Mouse (Mus musculus) kidney, embryonic 16.5 days (tissue): ENCODE measurements at regions not wholly inside any gene's neighbourhood (a gene's known extent, or its start where the extent isn't known, plus 50 kb on each side); places are given as distances from the start of the nearest gene placed in this dataset.

Experiments used
- ATAC-seq: fragments of 200-750 bp; cut with Nextera tagmentation; 2 replicates; pipeline ENCODE4 v1.8.0; 2017; ENCODE audit warnings: moderate TSS enrichment; ENCODE audit not compliant: low FRiP score, low TSS enrichment
- H3K27ac ChIP-seq: fragments of 300-500 bp; sonication (generic); 2 replicates; pipeline ENCODE4 v1.5.1; 2014; ENCODE audit warnings: low read length
- H3K27me3 ChIP-seq: fragments of 300-500 bp; sonication (generic); 2 replicates; pipeline ENCODE4 v1.6.1; 2014; ENCODE audit warnings: low read length, control low read depth, mixed read lengths; ENCODE audit not compliant: insufficient read depth
- H3K36me3 ChIP-seq: fragments of 300-500 bp; sonication (generic); 2 replicates; pipeline ENCODE4 v1.6.1; 2014; ENCODE audit warnings: low read length, control low read depth, mixed read lengths; ENCODE audit not compliant: insufficient read depth
- H3K4me1 ChIP-seq: fragments of 300-500 bp; sonication (generic); 2 replicates; pipeline ENCODE4 v1.6.1; 2014; ENCODE audit warnings: low read length, control low read depth, mixed read lengths; ENCODE audit not compliant: insufficient read depth
- H3K4me2 ChIP-seq: fragments of 300-500 bp; sonication (generic); replicated peaks from 2 replicates; pipeline ENCODE4 v1.6.1; 2014; ENCODE audit warnings: low read depth, low read length
- H3K4me3 ChIP-seq: fragments of 300-500 bp; sonication (generic); 2 replicates; pipeline ENCODE4 v1.5.1; 2014; ENCODE audit warnings: mild to moderate bottlenecking, low read length
- H3K9ac ChIP-seq: fragments of 300-500 bp; sonication (generic); replicated peaks from 2 replicates; pipeline ENCODE4 v1.6.1; 2014; ENCODE audit warnings: low read length
- H3K9me3 ChIP-seq: fragments of 300-500 bp; sonication (generic); 2 replicates; pipeline ENCODE4 v1.6.1; 2016; ENCODE audit warnings: low read length, control low read depth
- WGBS: fragments of 180-500 bp; shearing (Covaris S2); extraction: QIAGEN DNeasy Blood & Tissue Kit; methylation state at CpG from one replicate; pipeline ENCODE4 v1.1.7; 2014; 5-methylcytosine and 5-hydroxymethylcytosine counted together

DNA sequence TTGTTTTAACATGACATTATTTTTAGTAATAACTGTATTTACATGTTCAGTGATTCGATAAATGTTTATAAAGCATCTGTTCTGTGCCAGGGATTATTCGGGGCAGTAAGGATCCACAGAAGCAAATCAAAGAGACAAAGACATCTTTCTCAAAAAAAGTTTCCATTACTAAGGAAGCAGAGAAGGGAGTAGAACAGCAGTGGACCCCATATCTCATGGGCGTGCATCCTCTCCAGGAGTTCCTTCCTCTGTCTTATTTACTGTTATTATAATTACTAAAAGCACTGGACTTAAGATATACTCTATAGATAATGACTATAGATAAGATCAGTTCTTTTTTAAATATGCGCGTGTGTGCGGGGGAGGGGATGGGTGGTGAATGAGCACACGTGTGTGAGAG lies 87.5 kb upstream of the Kitl start:
- H3K9me3 ChIP-seq, result no peaks in the 10 kb centered on the region
- H3K4me3 ChIP-seq, result no peak overlapping the region
- H3K27ac ChIP-seq, result no peak overlapping the region
- H3K27me3 ChIP-seq, result no peaks in the 10 kb centered on the region
- no peak overlapping the region for H3K4me2 ChIP-seq
- ATAC-seq, result no peak
- peaks cover 10% of the 10 kb centered on the region; the same call in 1 of the 2 replicates for H3K4me1 ChIP-seq
- H3K9ac ChIP-seq, result no peak overlapping the region
- no peaks in the 10 kb centered on the region for H3K36me3 ChIP-seq
- WGBS, result 82% methylated on average over 7 of the region's 7 CpGs

DNA sequence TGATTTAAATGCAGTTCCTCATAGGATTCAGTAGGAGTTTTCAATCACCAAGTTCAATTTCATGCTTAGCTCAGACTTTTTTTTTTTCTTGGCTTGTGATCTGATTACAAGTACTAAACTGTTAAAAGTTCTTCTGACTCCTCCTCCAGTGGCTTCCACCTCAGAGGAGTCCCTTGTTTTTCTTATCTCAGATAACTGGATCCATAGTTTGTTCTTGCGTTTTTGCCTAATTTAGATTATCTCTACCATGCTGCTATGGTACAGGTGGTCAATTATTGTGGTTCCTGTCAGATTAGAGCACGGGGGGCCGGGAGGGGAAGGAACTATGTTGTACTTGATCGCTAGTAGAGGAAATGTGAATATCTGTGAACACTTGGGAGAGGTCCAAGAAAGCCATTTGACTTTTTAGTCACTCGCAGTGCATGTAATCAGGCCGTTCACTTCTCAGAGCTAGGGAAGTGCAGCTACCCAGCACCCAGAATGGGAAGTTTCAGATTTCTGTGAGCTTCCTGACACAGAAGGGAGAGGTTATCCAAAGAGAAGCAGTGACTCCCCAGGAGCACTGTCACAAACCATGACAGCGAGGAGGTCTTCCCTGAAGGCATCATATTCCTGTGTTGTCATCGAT lies 89.0 kb upstream of the Kitl start:
- no peaks in the 10 kb centered on the region for H3K9me3 ChIP-seq
- ATAC-seq, result peak; percentile 19; the same call in 1 of the 2 replicates
- H3K27ac ChIP-seq, result no peak overlapping the region
- H3K27me3 ChIP-seq, result no peaks in the 10 kb centered on the region
- no peak overlapping the region for H3K4me2 ChIP-seq
- WGBS, result 20% methylated on average over 8 of the region's 8 CpGs
- H3K4me3 ChIP-seq, result no peak overlapping the region
- no peaks in the 10 kb centered on the region for H3K36me3 ChIP-seq
- H3K9ac ChIP-seq, result no peak overlapping the region
- H3K4me1 ChIP-seq, result peaks cover 15% of the 10 kb centered on the region

DNA sequence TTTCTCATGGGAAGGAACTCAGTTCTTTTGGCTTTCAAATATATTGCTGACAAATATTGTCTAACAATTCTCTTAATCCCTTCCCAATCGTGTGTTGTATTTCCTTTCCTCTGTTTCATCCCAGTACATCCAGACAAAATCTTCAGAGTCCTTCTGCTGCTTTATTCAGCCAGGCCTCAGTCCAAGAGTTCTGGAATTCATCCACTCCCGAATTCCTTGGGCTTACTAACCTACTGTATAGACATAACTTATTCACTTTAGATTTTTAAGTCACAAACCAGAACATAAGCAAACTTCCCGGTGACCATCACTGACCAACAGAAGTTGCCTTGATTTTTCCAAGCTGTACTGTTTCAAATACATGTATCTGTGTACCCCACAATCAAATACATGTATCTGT lies 90.9 kb upstream of the Kitl start:
- Histone ChIP-seq H3K36me3 (no peaks in the 10 kb centered on the region), H3K27ac (no peak overlapping the region), H3K9ac (no peak overlapping the region), H3K9me3 (no peaks in the 10 kb centered on the region), H3K4me3 (no peak overlapping the region), H3K27me3 (no peaks in the 10 kb centered on the region), H3K4me1 (peaks cover 16% of the 10 kb centered on the region), H3K4me2 (no peak overlapping the region)
- ATAC-seq, result no peak
- WGBS, result 75% methylated on average over 3 of the region's 3 CpGs

DNA sequence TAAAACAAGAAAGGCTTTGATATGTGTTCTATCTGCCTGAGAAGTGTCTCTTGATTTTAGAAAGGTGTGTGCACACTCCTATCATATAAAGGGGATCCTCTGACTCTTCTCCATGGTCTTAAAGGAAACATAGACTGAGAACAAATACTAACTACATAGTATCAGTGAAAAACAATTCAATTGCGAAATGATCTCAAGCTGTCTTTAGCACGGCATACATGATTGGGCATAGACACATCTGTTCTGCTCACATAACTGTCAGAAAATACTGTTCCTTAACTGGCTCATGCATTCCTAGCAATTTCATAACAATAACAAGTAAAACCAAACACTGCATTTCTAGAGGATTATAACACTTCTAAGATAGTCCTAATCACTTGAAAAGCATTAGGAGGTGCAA lies 95.5 kb upstream of the Kitl start:
- no peaks in the 10 kb centered on the region for H3K9me3 ChIP-seq
- no peak overlapping the region for H3K4me2 ChIP-seq
- H3K4me1 ChIP-seq, result peaks cover 8% of the 10 kb centered on the region; the same call in 1 of the 2 replicates
- H3K27ac ChIP-seq, result no peak overlapping the region
- no peak overlapping the region for H3K4me3 ChIP-seq
- H3K36me3 ChIP-seq, result no peaks in the 10 kb centered on the region
- 76% methylated on average over 2 of the region's 2 CpGs for WGBS
- no peak overlapping the region for H3K9ac ChIP-seq
- H3K27me3 ChIP-seq, result no peaks in the 10 kb centered on the region
- ATAC-seq, result no peak

DNA sequence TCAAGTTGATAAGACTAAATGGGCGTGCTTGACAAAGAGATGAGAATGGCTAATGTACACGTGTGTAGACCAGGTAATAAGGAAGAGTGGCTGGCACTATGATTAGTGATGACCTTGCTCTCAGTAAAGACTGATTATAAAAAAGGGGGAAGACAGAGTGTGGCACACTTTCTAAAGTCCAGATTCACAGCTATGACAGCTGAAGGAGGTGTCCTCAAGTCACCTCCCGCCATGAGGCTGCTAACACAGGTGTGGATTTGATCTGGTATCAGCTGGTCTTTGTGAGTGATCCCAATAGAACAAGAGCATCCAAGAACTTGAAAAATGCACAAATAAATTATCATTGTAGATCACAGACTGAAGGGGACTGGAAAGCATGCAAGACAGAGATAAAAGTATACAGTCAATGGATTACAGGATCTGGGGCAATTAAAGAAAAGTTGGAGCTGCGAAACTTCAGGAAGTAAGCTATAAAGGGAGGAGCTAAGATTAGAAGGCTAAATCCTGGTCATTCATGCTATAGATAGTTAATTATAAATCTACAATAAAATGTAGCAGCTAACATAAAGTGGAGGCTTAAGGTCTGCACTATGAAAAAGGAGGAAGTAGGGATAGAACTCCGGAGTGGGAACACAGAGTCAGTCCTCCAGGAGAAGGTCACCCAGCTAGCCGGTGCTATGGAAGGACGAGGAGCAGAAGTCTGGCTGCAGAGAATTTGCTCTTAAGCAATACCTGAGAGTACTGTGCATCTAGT lies 96.7 kb upstream of the Kitl start:
- H3K4me1 ChIP-seq, result peaks cover 10% of the 10 kb centered on the region; the same call in 1 of the 2 replicates
- H3K9ac ChIP-seq, result no peak overlapping the region
- no peaks in the 10 kb centered on the region for H3K36me3 ChIP-seq
- WGBS, result 85% methylated on average over 7 of the region's 7 CpGs
- ATAC-seq, result no peak
- no peaks in the 10 kb centered on the region for H3K27me3 ChIP-seq
- no peaks in the 10 kb centered on the region for H3K9me3 ChIP-seq
- no peak overlapping the region for H3K4me3 ChIP-seq
- no peak overlapping the region for H3K27ac ChIP-seq
- no peak overlapping the region for H3K4me2 ChIP-seq

DNA sequence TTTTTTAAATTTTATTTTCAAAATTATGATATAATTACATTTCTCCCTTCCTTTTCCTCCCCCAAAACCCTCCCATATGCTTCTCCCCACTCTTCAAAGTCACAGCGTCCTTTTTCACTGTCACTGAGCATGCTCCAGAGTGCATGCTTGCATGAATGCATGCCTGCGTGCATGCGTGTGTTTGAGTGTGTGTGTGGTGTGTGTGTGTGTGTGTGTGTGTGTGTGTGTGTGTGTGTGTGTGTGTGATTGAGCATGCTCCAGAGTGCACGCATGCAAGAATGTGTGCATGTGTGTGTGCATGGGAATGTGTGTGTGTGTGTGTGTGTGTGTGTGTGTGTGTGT lies 101.6 kb upstream of the Kitl start:
- no peaks in the 10 kb centered on the region for H3K36me3 ChIP-seq
- H3K27ac ChIP-seq, result no peak overlapping the region
- ATAC-seq, result peak; percentile 57; the same call in 1 of the 2 replicates
- 0 out of 2 replicates have a peak, but pooled peaks cover 3% of the 10 kb centered on the region for H3K4me1 ChIP-seq
- no peaks in the 10 kb centered on the region for H3K9me3 ChIP-seq
- WGBS, result 43% methylated on average over 4 of the region's 4 CpGs
- peak overlapping the region; percentile 54 for H3K4me3 ChIP-seq
- no peaks in the 10 kb centered on the region for H3K27me3 ChIP-seq
- H3K9ac ChIP-seq, result no peak overlapping the region
- H3K4me2 ChIP-seq, result peak overlapping the region; percentile 71

DNA sequence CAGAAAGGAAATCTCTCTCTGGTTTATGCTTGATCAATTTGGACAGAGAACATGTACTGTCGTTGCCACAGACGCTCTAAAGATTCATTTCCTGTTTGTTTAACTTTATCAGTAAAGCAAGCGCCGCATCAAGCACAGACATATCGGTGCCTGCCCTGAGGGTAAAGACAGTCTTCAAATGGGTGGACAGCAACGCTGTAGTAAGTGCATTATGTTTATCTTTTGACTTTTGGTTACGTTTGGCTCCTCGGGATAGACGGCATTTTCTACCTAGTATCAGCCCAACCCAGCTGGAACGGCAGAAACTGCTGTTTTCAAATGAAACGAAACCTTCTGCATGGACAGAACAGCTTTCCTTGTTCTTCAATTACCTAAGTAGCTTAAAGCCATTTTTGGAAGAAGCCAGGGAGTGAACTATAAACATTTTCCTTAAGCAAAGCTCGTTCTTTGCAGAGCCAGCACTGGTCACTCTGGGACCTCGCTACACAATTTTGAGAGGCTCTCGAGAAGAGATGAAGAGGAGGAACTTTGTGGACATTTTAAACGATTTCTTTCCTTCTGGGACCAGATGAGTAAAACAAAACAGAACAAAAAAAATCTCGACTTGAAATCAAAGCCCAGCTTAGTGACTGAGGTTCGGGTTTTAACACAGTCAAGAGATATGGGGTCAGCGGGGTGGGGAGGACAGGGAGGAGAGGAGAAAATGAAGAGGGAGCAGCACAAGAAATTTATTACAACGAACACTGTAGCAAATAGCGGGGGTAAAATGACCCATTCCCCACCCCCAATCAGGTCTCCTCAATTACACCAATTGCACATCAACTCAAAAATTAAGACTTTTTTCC lies 102.2 kb upstream of the Kitl start:
- H3K4me3 ChIP-seq, result peak overlapping the region; percentile 54
- peak; percentile 63; the same call in 1 of the 2 replicates for ATAC-seq
- 7% methylated on average over 20 of the region's 20 CpGs for WGBS
- 0 out of 2 replicates have a peak, but pooled peaks cover 3% of the 10 kb centered on the region for H3K4me1 ChIP-seq
- no peaks in the 10 kb centered on the region for H3K9me3 ChIP-seq
- H3K36me3 ChIP-seq, result no peaks in the 10 kb centered on the region
- no peaks in the 10 kb centered on the region for H3K27me3 ChIP-seq
- H3K27ac ChIP-seq, result peak overlapping the region; percentile 61; the same call in 1 of the 2 replicates
- H3K4me2 ChIP-seq, result peak overlapping the region; percentile 71
- H3K9ac ChIP-seq, result peak overlapping the region; percentile 57

DNA sequence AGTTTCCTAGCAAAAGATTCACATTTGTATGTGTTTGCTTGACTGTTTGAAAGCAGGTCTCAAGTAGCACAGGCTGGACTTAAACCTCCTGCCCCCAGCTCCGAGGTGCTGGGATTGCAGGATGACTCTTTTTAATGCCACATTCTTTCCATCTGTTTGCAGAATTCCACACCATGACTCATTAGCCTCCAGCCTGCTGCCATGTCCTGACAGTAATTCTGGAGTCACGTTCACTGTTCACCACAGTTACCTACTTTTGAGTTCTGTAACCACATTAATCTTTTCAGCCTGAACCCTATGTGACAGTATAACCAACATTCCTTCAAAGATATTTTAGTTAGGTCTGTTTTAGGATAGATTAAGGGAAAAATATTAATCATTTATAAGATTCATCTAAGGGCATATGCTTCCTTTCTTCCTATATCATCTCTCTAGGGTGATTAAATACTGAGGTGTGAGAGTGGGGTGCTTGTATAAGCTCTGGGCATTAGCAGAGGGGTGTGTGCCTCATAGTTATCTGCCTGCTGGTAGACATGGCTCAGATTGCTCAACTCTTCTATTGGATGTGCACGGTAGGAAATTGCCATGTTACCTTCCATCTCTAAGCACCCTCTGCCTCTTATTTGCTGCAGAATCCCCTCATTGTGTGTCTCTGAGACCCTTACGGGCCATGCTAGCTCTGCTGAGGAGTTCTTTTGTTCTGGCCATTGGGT lies 105.3 kb upstream of the Kitl start:
- Histone ChIP-seq H3K27me3 (no peaks in the 10 kb centered on the region), H3K27ac (no peak overlapping the region), H3K9ac (no peak overlapping the region), H3K4me2 (no peak overlapping the region), H3K4me3 (no peak overlapping the region), H3K4me1 (0 out of 2 replicates have a peak, but pooled peaks cover 3% of the 10 kb centered on the region), H3K9me3 (no peaks in the 10 kb centered on the region), H3K36me3 (no peaks in the 10 kb centered on the region)
- 69% methylated on average over 4 of the region's 4 CpGs for WGBS
- ATAC-seq, result no peak

DNA sequence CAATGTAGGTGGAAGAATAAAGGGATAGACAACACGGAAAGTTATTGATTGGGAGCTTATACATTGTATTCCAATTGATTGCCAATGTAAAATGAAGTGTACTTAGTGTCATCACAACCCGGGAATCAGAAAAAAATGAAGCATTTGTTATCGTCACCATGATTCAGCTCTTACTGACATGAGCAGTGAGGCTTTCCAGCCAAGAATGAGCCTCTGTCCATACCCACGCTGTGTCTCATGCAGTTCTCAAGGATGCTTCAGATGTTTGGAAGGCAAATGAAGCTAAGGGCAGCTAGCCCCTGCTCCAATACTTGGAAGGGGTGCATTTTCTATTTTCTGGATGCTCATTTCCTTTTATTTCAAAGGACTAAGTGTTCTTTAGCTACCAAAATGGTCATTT lies 107.4 kb upstream of the Kitl start:
- Histone ChIP-seq H3K9me3 (no peaks in the 10 kb centered on the region), H3K9ac (no peak overlapping the region), H3K4me1 (no peaks in the 10 kb centered on the region), H3K27me3 (no peaks in the 10 kb centered on the region), H3K27ac (no peak overlapping the region), H3K4me2 (no peak overlapping the region), H3K36me3 (no peaks in the 10 kb centered on the region), H3K4me3 (no peak overlapping the region)
- WGBS, result 86% methylated on average over 4 of the region's 4 CpGs
- ATAC-seq, result no peak
